Mouse (Mus musculus) heart, embryonic 10.5 days (tissue): Measurements from ENCODE around the gene Pitpnc1. TPM values are rescaled to one million over a fixed set of nuclear protein-coding genes. Genes with fewer than 3 reads are reported as not detected.

Source experiments
- DNase-seq: peaks from one replicate; pipeline ENCODE4 v3.0.0-alpha.2; 2017; ENCODE audit warnings: low spot score
- H3K27ac ChIP-seq: fragments of 300-500 bp; sonication (generic); 2 replicates; pipeline ENCODE4 v1.5.1; 2016; ENCODE audit warnings: mild to moderate bottlenecking
- H3K27me3 ChIP-seq: fragments of 300-500 bp; sonication (generic); 2 replicates; pipeline ENCODE4 v1.6.1; 2016; ENCODE audit warnings: mild to moderate bottlenecking; ENCODE audit not compliant: poor library complexity, insufficient read depth, severe bottlenecking
- H3K36me3 ChIP-seq: fragments of 300-500 bp; sonication (generic); 2 replicates; pipeline ENCODE4 v1.6.1; 2016; ENCODE audit warnings: mild to moderate bottlenecking, moderate library complexity
- H3K4me1 ChIP-seq: fragments of 300-500 bp; sonication (generic); 2 replicates; pipeline ENCODE4 v1.6.1; 2016; ENCODE audit warnings: mild to moderate bottlenecking
- H3K4me3 ChIP-seq: fragments of 300-500 bp; sonication (generic); 2 replicates; pipeline ENCODE4 v1.5.1; 2016; ENCODE audit warnings: mild to moderate bottlenecking, moderate library complexity
- H3K9me3 ChIP-seq: fragments of 300-500 bp; sonication (generic); 2 replicates; pipeline ENCODE4 v1.6.1; 2016; ENCODE audit warnings: mild to moderate bottlenecking, moderate library complexity
- WGBS: fragments of 180-500 bp; shearing (Covaris S2); methylation state at CpG from one replicate; pipeline ENCODE4 v1.1.7; 2016; 5-methylcytosine and 5-hydroxymethylcytosine counted together
- polyA plus RNA-seq: library from polyadenylated mRNA; unstranded; fragments of >200 nt; fragmentation: Nextera tagmentation; extraction: Ambion mirVana; gene quantifications from 2 replicates; pipeline ENCODE4 v1.2.1, GENCODE M21; 2016

Gene Pitpnc1
- polyA plus RNA-seq, 1 experiment from 2014 or later = 11.6 TPM

- WGBS = 55% methylated on average over 13 of the region's 13 CpGs
These were observed 104.4 kb downstream of the Pitpnc1 start for GRCm38 (mm10) chr11:107365938-107366712.

GRCm38 (mm10) chr11:107358695-107359094 is 111.8 kb downstream of the Pitpnc1 start:
- Histone ChIP-seq H3K27me3 (no peaks in the 10 kb centered on the region), H3K27ac (no peak overlapping the region), H3K4me1 (peaks cover 20% of the 10 kb centered on the region), H3K36me3 (no peaks in the 10 kb centered on the region), H3K9me3 (no peaks in the 10 kb centered on the region), H3K4me3 (no peak overlapping the region)
- WGBS = 77% methylated on average over 5 of the region's 5 CpGs
- no peak for DNase-seq

More at GRCm38 (mm10) chr11:107365938-107366712, 104.4 kb downstream of the Pitpnc1 start:
- no peak overlapping the region for H3K4me3 ChIP-seq
- no peak for DNase-seq
- H3K27me3 ChIP-seq = no peaks in the 10 kb centered on the region
- no peaks in the 10 kb centered on the region for H3K9me3 ChIP-seq
- no peaks in the 10 kb centered on the region for H3K36me3 ChIP-seq
- H3K4me1 ChIP-seq = peaks cover 11% of the 10 kb centered on the region
- H3K27ac ChIP-seq = no peak overlapping the region

- 75% methylated on average over 7 of the region's 7 CpGs for WGBS
- Histone ChIP-seq H3K4me3 (no peak overlapping the region), H3K4me1 (peaks cover 27% of the 10 kb centered on the region), H3K36me3 (no peaks in the 10 kb centered on the region), H3K9me3 (no peaks in the 10 kb centered on the region), H3K27ac (peak overlapping the region; percentile 47; the same call in 1 of the 2 replicates), H3K27me3 (no peaks in the 10 kb centered on the region)
- DNase-seq = no peak
These were observed 114.3 kb downstream of the Pitpnc1 start for GRCm38 (mm10) chr11:107356224-107356623.

- Histone ChIP-seq H3K9me3 (no peaks in the 10 kb centered on the region), H3K4me1 (peaks cover 27% of the 10 kb centered on the region), H3K27me3 (no peaks in the 10 kb centered on the region), H3K4me3 (no peak overlapping the region), H3K36me3 (no peaks in the 10 kb centered on the region), H3K27ac (0 out of 2 replicates have a peak overlapping the region, but pooled peaks have one; percentile 65)
- 61% methylated on average over 3 of the region's 3 CpGs for WGBS
- DNase-seq = no peak
These were observed 115.0 kb downstream of the Pitpnc1 start for GRCm38 (mm10) chr11:107355526-107355925.

GRCm38 (mm10) chr11:107354499-107355143 is 115.9 kb downstream of the Pitpnc1 start:
- no peak overlapping the region for H3K4me3 ChIP-seq
- peak overlapping the region; percentile 65 for H3K27ac ChIP-seq
- H3K27me3 ChIP-seq = no peaks in the 10 kb centered on the region
- H3K4me1 ChIP-seq = peaks cover 27% of the 10 kb centered on the region
- 75% methylated on average over 8 of the region's 8 CpGs for WGBS
- DNase-seq = no peak
- H3K9me3 ChIP-seq = no peaks in the 10 kb centered on the region
- no peaks in the 10 kb centered on the region for H3K36me3 ChIP-seq

GRCm38 (mm10) chr11:107352596-107352995 is 117.9 kb downstream of the Pitpnc1 start:
- Histone ChIP-seq H3K9me3 (no peaks in the 10 kb centered on the region), H3K27me3 (no peaks in the 10 kb centered on the region), H3K27ac (peak overlapping the region; percentile 65; the same call in 1 of the 2 replicates), H3K4me1 (peaks cover 32% of the 10 kb centered on the region), H3K36me3 (no peaks in the 10 kb centered on the region), H3K4me3 (no peak overlapping the region)
- no peak for DNase-seq
- whole genome bisulfite sequencing = 21% methylated on average over 7 of the region's 7 CpGs

- no peaks in the 10 kb centered on the region for H3K36me3 ChIP-seq
- no peak for DNase-seq
- 86% methylated on average over 7 of the region's 7 CpGs for WGBS
These were observed 120.7 kb downstream of the Pitpnc1 start for GRCm38 (mm10) chr11:107349756-107350155.

GRCm38 (mm10) chr11:107343031-107343430 is 127.5 kb downstream of the Pitpnc1 start:
- H3K36me3 ChIP-seq = no peaks in the 10 kb centered on the region
- no peaks in the 10 kb centered on the region for H3K9me3 ChIP-seq
- no peak overlapping the region for H3K27ac ChIP-seq
- 61% methylated on average over 4 of the region's 4 CpGs for WGBS
- no peak overlapping the region for H3K4me3 ChIP-seq
- H3K4me1 ChIP-seq = peaks cover 30% of the 10 kb centered on the region
- H3K27me3 ChIP-seq = no peaks in the 10 kb centered on the region
- DNase-seq = no peak

More at GRCm38 (mm10) chr11:107349756-107350155, 120.7 kb downstream of the Pitpnc1 start:
- Histone ChIP-seq H3K27me3 (no peaks in the 10 kb centered on the region), H3K9me3 (no peaks in the 10 kb centered on the region), H3K4me1 (peaks cover 21% of the 10 kb centered on the region), H3K27ac (no peak overlapping the region), H3K4me3 (no peak overlapping the region)

- H3K27ac ChIP-seq = no peak overlapping the region
- no peaks in the 10 kb centered on the region for H3K36me3 ChIP-seq
- H3K9me3 ChIP-seq = no peaks in the 10 kb centered on the region
- 67% methylated on average over 1 of the region's 1 CpGs for WGBS
- DNase-seq = no peak
- peaks cover 36% of the 10 kb centered on the region for H3K4me1 ChIP-seq
- H3K27me3 ChIP-seq = no peaks in the 10 kb centered on the region
- H3K4me3 ChIP-seq = no peak overlapping the region
These were observed 128.1 kb downstream of the Pitpnc1 start for GRCm38 (mm10) chr11:107342432-107342831.

GRCm38 (mm10) chr11:107341293-107341692 is 129.2 kb downstream of the Pitpnc1 start:
- Histone ChIP-seq H3K9me3 (no peaks in the 10 kb centered on the region), H3K27ac (peak overlapping the region; percentile 80), H3K4me3 (no peak overlapping the region), H3K27me3 (no peaks in the 10 kb centered on the region), H3K4me1 (peaks cover 44% of the 10 kb centered on the region), H3K36me3 (no peaks in the 10 kb centered on the region)
- WGBS = 37% methylated on average over 15 of the region's 15 CpGs
- no peak for DNase-seq

GRCm38 (mm10) chr11:107340793-107341192 is 129.7 kb downstream of the Pitpnc1 start:
- H3K27me3 ChIP-seq = no peaks in the 10 kb centered on the region
- 6% methylated on average over 2 of the region's 2 CpGs for WGBS
- no peaks in the 10 kb centered on the region for H3K9me3 ChIP-seq
- no peaks in the 10 kb centered on the region for H3K36me3 ChIP-seq
- H3K4me1 ChIP-seq = peaks cover 45% of the 10 kb centered on the region
- H3K27ac ChIP-seq = no peak overlapping the region
- no peak overlapping the region for H3K4me3 ChIP-seq
- no peak for DNase-seq

GRCm38 (mm10) chr11:107339224-107339805 is 131.2 kb downstream of the Pitpnc1 start:
- Histone ChIP-seq H3K27me3 (no peaks in the 10 kb centered on the region), H3K36me3 (peaks cover 2% of the 10 kb centered on the region; the same call in 1 of the 2 replicates), H3K4me3 (no peak overlapping the region), H3K9me3 (no peaks in the 10 kb centered on the region), H3K27ac (no peak overlapping the region), H3K4me1 (peaks cover 56% of the 10 kb centered on the region)
- 80% methylated on average over 7 of the region's 7 CpGs for WGBS
- no peak for DNase-seq
